Mouse (Mus musculus) bone marrow, adult 2 months (tissue): ENCODE results near the gene Hook2. TPM values are rescaled to one million over a fixed set of nuclear protein-coding genes. Genes with fewer than 3 reads are reported as not detected.

ENCODE experiments used
- H3K27ac ChIP-seq: fragments of 200-500 bp; 2 replicates; pipeline ENCODE4 v1.5.1; 2012; ENCODE audit warnings: low read depth, mild to moderate bottlenecking, control low read depth, inconsistent platforms, low read length; ENCODE audit not compliant: control insufficient read depth, poor library complexity, insufficient read depth
- H3K4me1 ChIP-seq: fragments of 200-500 bp; 2 replicates; pipeline ENCODE4 v1.6.1; 2011; ENCODE audit warnings: low read length; ENCODE audit not compliant: control insufficient read depth, insufficient read depth
- H3K4me3 ChIP-seq: fragments of 200-500 bp; replicated peaks from 2 replicates; pipeline ENCODE3; 2011; ENCODE audit warnings: mild to moderate bottlenecking, low read depth, low read length, control low read depth; ENCODE audit not compliant: control insufficient read depth
- CTCF ChIP-seq: fragments of 200-500 bp; IDR thresholded peaks from 2 replicates; pipeline ENCODE4 v1.5.1; 2011; ENCODE audit warnings: low read length, control low read depth; ENCODE audit not compliant: control insufficient read depth, insufficient read depth
- POLR2A ChIP-seq: fragments of 200-500 bp; IDR thresholded peaks from 2 replicates; pipeline ENCODE4 v1.6.1; 2011; ENCODE audit warnings: low read depth, mild to moderate bottlenecking, control low read depth, low read length, borderline replicate concordance; ENCODE audit not compliant: control insufficient read depth
- WGBS: fragments of 180-500 bp; shearing (Covaris S2); methylation state at CpG from one replicate; pipeline ENCODE4 v1.1.7; 2018; 5-methylcytosine and 5-hydroxymethylcytosine counted together
- polyA plus RNA-seq: library from polyadenylated mRNA; stranded (reverse); fragments of >200 nt; gene quantifications from 2 replicates; pipeline ENCODE4 v1.2.4, GENCODE M21; 2011; ENCODE audit warnings: low replicate concordance; ENCODE audit not compliant: missing spikeins, insufficient read depth, insufficient read length

Gene Hook2
- polyA plus RNA-seq, 1 experiment = 7.3 TPM

DNA sequence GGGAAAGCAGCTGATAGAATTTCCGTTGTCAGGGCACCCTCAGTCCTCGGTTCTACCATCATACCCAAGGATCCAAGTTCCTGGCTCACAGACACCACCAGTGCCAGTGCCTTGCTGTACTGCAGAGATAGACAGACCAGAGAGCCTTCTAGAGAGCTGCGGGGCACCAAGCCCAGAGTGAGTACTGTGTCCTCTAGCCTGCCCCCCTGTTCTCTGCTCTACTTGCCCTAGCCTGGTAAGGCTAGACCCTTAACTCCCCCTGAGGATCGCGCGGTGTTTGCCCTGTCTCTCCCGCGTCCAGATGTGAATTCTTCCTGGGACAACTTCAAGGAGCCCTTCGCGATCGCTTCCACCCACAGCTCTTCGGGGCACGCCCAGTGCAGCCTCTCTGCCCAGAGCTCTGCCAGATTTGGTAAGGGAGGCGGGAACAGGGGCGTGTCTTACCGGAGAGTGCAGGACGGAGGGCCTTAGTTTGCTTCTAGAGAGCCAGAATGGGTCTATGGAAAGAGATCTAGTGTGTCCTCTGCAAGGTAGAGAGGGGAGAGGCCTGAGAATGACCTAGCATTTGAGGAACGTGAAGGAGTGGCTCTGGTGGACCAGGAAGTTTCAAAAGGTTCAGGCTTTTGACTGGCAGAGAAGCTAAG lies 37.7 kb upstream of the Hook2 start:
- H3K4me1 ChIP-seq = no peaks in the 10 kb centered on the region; the same call in 1 of the 2 replicates
- TF ChIP-seq CTCF (no peak), POLR2A (no peak)
- H3K27ac ChIP-seq = no peak overlapping the region
- WGBS = 7% methylated on average over 18 of the region's 18 CpGs
- no peak overlapping the region for H3K4me3 ChIP-seq

DNA sequence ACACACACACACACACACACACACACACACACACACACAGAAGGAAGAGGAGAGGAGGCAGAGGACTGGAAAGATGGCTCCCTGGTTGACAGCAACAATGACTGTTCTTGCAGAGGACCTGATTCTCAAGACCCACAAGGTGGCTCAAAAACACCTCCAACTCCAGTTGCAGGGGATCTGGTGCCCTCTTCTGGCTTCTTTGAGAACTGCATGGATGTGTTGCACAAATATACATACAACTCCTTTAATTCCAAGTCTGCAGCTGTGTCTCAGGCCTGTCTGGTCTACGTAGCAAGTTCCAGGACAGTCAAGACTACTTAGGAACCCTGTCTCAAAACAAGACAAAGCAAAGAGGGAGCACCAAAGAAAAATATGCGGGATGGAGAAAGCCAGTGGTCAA lies 33.6 kb upstream of the Hook2 start:
- Histone ChIP-seq H3K4me1 (no peaks in the 10 kb centered on the region; the same call in 1 of the 2 replicates), H3K27ac (no peak overlapping the region), H3K4me3 (no peak overlapping the region)
- peak; percentile 67 for TF ChIP-seq CTCF
- no peak for TF ChIP-seq POLR2A
- 58% methylated on average over 2 of the region's 2 CpGs for WGBS

DNA sequence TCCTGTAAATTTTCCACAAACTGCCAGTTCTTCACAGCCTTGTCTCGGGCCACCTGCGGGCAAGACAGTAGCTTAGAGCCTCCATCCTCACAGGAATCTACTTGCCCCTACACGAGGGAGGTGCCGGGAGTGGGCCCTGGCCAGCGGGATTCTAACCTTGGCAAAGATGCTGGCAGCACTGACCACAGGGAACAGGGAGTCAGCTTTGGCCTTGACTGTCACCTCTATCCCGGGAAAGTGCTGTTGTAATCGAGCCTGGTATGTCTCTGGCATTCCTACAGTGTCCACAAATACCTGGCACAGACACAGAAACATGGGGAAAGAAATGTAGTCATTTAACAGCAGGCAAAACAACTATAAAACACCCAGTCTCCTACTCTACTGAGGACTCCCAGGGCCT lies 30.6 kb upstream of the Hook2 start:
- TF ChIP-seq POLR2A = no peak
- no peak for TF ChIP-seq CTCF
- Histone ChIP-seq H3K4me3 (no peak overlapping the region), H3K27ac (no peak overlapping the region), H3K4me1 (no peaks in the 10 kb centered on the region)
- WGBS = 92% methylated on average over 7 of the region's 7 CpGs

DNA sequence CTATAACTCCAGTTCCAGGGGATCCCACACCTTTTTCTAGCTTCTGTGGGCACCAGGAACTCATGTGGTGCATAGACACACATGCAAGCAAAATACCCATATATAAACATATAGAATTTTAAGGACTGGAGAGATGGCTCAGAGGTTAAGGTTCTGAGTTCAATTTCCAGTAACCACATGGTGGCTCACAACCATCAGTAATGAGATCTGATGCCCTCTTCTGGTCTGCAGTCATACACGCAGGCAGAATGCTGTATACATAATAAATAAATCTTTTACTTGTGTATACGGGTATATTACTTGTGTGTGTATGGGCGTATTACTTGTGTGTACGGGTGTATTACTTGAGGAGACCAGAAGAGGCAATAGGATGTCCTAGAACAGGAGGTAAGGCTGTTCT lies 26.5 kb upstream of the Hook2 start:
- WGBS = 72% methylated on average over 4 of the region's 4 CpGs
- TF ChIP-seq POLR2A (no peak), CTCF (no peak)
- Histone ChIP-seq H3K4me1 (peaks cover 10% of the 10 kb centered on the region), H3K27ac (no peak overlapping the region), H3K4me3 (no peak overlapping the region)

DNA sequence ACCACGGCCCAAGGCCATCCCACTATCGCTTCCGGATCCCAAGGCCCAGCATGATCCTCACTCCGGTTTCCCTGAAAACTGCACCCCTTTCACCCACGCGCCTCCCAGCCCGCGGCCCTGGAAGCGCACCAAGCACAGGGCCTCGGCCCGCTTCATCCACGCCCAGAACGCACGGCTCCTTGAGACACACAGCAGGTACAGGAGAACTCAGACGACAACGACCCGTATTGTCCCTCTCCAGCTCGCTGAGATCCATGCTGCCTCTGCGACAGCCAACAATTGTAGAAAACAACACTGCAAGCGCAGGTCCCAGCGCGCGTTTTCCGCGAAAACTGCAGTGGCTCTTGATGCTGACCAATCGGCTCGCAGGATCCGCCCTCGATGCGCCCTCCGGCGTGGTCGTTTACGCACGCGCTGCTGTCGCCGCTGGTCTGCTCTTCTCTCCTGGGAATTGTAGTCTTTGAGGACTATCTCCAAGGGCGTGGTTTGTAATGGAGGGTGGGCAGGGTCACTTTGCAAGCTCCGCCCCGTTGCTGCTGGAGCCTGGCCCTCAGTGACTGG lies 24.6 kb upstream of the Hook2 start:
- peaks cover 12% of the 10 kb centered on the region for H3K4me1 ChIP-seq
- peak overlapping the region; percentile 87 for H3K4me3 ChIP-seq
- TF ChIP-seq POLR2A = peak; percentile 39; the same call in 1 of the 2 replicates
- no peak for TF ChIP-seq CTCF
- under 1% methylated on average over 41 of the region's 41 CpGs for WGBS
- H3K27ac ChIP-seq = peak overlapping the region; percentile 67

DNA sequence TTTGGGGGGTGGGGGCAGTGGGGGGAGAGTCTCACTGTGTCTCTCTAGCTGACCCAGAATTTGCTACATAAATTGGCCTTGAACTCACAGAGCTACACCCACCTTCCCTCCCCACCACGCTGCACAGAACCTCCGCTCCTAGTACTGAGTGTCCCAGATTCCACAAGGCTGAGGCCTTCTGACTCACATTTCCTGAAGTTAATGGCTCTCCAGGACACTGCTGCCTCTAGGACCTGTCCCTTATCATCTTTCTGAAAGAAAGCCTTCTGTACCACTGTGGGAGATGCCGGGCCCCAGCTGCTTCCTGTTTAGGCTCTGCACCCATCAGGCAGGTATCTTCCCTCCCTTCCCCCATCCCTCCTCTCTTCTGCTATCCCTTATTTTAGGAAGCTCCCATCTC lies 23.8 kb upstream of the Hook2 start:
- TF ChIP-seq POLR2A (no peak), CTCF (no peak)
- Histone ChIP-seq H3K27ac (0 out of 2 replicates have a peak overlapping the region, but pooled peaks have one; percentile 17), H3K4me1 (peaks cover 12% of the 10 kb centered on the region), H3K4me3 (no peak overlapping the region)
- 56% methylated on average over 3 of the region's 3 CpGs for WGBS

DNA sequence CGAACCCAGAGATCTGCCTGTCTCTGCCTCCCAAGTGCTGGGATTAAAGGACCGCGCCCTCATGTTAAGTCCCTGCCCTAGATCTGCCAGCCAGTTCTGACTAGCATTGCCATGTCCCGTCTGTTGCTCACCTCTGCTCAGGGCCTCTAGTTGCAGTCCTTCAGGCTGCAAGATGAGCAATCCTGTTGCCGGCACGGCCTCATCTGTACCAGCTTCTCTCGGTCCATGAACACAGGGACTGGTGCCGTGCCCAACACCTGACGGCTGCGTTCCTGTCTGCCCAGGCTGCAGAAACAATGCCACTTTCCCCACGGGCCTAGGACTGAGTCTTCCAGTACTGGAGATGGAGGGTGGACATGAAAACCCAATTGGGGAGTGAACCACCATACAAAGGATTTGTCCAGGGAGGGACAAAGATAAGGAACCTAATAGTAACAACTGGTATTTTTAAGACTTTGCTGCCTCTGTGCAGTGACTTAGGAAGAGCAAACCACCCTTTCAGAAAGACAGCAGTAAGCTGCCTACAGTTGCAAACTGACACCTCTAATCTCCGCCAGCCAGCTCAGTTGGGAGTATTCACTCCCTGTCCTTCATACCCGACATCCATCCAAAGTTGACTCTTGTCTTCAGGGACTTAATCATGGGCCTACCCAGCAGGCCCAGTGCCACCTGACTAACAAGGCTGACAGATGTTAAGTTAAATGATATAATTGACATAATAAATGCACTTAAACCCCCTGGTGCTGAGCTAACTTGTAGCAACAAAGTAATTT lies 22.7 kb upstream of the Hook2 start:
- Histone ChIP-seq H3K27ac (no peak overlapping the region), H3K4me1 (peaks cover 12% of the 10 kb centered on the region), H3K4me3 (no peak overlapping the region)
- TF ChIP-seq CTCF (no peak), POLR2A (no peak)
- 87% methylated on average over 13 of the region's 13 CpGs for WGBS

DNA sequence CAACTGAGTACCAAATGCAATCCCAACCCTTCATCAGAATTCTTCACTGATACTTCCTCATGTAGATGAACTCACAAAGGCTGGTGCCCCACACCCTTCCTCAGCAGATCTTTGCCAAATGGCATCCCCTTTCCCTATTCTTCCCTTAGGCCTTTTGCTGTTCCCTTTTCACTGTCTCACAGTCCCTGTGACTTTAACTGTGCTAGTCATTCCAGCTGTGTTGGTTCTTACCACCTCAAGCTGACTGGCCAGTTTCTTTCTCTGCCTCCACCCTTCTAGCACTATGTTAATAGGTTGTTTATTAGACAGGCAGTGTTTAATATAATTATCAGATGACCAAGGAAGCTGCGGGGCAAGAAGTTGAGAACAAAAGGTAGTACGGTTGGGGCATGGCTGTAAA lies 21.8 kb upstream of the Hook2 start:
- TF ChIP-seq CTCF = no peak
- TF ChIP-seq POLR2A = no peak
- H3K4me1 ChIP-seq = peaks cover 12% of the 10 kb centered on the region
- H3K27ac ChIP-seq = peak overlapping the region; percentile 86
- peak overlapping the region; percentile 12 for H3K4me3 ChIP-seq
- WGBS = 3% methylated on average over 2 of the region's 2 CpGs

DNA sequence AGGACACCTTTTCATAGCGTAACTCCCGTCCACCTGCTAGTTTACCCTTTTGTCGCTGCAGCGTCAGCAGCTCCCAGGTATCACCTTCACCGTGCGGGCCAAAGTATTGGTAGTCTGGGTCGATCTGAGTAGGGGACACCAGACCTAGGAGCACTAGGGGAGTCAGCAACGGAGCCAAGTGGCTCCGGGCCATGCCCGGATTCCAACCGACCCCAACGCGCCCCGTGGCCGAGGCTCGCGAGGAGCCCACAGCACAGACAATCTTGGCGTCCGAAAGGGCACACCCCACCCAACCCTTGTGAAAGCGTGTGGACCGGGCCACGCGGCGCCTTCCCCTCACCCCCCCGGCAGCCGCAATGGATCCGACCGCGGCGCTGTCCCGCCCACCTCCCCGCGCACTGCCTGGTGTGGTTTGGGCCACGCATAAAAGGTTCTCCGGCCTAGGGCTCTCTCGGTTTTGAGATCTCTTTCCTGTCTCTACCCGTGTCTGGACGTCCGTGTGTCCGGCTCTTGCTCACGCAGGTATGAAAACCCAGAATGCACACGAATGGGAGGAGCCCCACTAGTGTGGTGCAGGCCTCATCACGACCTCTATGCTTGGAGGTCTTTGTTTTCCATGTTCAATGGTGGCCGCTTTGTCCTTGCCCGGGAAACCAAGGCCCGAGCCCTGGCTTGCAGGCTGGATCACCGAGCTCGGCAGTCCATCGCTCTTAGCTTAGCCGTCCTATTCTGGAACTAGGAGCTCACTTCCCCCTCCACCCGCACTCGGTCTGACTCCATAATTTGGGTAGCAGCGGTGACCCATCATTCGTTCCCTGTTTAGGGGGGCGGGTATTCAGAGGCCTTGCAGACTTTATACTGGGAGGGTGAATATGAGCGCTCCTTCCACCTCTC lies 20.9 kb upstream of the Hook2 start, which contains the start of the genes Gm49661, Prdx2 and Rnaseh2a:
TSS of gene Gm49661 (minus strand) at position 193 of the 894 bp plus-strand sequence.
TSS of gene Prdx2 (plus strand) at position 347 of the 894 bp plus-strand sequence.
TSS of gene Rnaseh2a (minus strand) at position 527 of the 894 bp plus-strand sequence.
- Histone ChIP-seq H3K4me3 (peak within 1 kb of the TSS; percentile 80), H3K4me1 (peaks cover 12% of the 10 kb centered on the region), H3K27ac (peak within 1 kb of the TSS; percentile 86)
- WGBS = under 1% methylated on average over 56 of the region's 56 CpGs
- peak; percentile 61; the same call in 1 of the 2 replicates for TF ChIP-seq POLR2A
- 0 out of 2 replicates have a peak, but pooled peaks have one; percentile 6 for TF ChIP-seq CTCF
